ENCODE assay signal across 27 mouse cellular contexts in genomic region chr12:25763061-25763460, GRCm38 (mm10).
A peak's percentile ranks its signal among the peaks of the same experiment; 100 is the strongest.
DNase-seq lines count a peak whose midpoint lies in the region; ATAC-seq lines count a peak whose summit lies in the region.
"Had no signal": no experiment of that assay in that cellular context is flagged by ENCODE, and none has a peak within 500 bp of the region (broad histone marks: within the 10 kb centered on the region; RNA-seq: fewer than 3 reads in every experiment).

No protein-coding gene starts in this region.

- intact Hi-C loops in left cerebral cortex, postnatal 10 days (cut with DNase I) = no loop called here
- intact Hi-C loops in left cerebral cortex, postnatal 25 days (cut with DNase I) = no loop called here

- H3K36me3 ChIP-seq in limb, embryonic 10.5 days = no peaks in the 10 kb centered on the region
- no peaks in the 10 kb centered on the region for H3K36me3 ChIP-seq in midbrain, embryonic 16.5 days (ENCODE audit: control insufficient read depth, insufficient read depth, low read length)
- H3K36me3 ChIP-seq: embryonic facial prominence, embryonic 15.5 days; forebrain, embryonic 10.5 days; G1E; heart, embryonic 15.5 days; hindbrain, embryonic 10.5 days had no signal

- H3K27me3 ChIP-seq in limb, embryonic 10.5 days (ENCODE audit: low read depth, poor library complexity, severe bottlenecking) = no peaks in the 10 kb centered on the region
- no peaks in the 10 kb centered on the region for H3K27me3 ChIP-seq in midbrain, embryonic 16.5 days (ENCODE audit: control insufficient read depth, insufficient read depth, low read depth, low read length)
- H3K27me3 ChIP-seq: embryonic facial prominence, embryonic 15.5 days; heart, embryonic 15.5 days had no signal

- DNase-seq in left cerebral cortex, adult 18-20 months (ENCODE audit: low spot score in 2 of 2) = peak; percentile 5 to 23
- DNase-seq in left cerebral cortex, postnatal 10 days (ENCODE audit: extremely low spot score in 1 of 2, low spot score in 2 of 2) = no peak
- DNase-seq in right cerebral cortex, adult 18-20 months = peak; percentile 26
- no peak for DNase-seq in right cerebral cortex, postnatal 14 days
- peak; percentile 24 to 62 for DNase-seq in left cerebral cortex, postnatal 25 days (ENCODE audit: low spot score in 2 of 2)
- DNase-seq in limb, embryonic 10.5 days (ENCODE audit: low spot score) = peak; percentile 5
- DNase-seq: adrenal gland, adult 8-10 months; adrenal gland, postnatal 36 days; cerebellum, adult 11 months; cerebellum, adult 8-10 months; cerebellum, postnatal 14 days; embryo, embryonic 11 days; gastrocnemius, postnatal 10 days; heart, adult 2 months; heart, postnatal 14 days had no signal

- H3K4me2 ChIP-seq in midbrain, embryonic 16.5 days (ENCODE audit: low read length) = no peak overlapping the region
- H3K4me2 ChIP-seq: embryonic facial prominence, embryonic 15.5 days; heart, embryonic 11.5 days; heart, embryonic 15.5 days; hindbrain, embryonic 14.5 days had no signal

- H3K4me3 ChIP-seq in limb, embryonic 10.5 days = no peak overlapping the region
- H3K4me3 ChIP-seq in midbrain, embryonic 16.5 days (ENCODE audit: low read depth, low read length) = no peak overlapping the region
- H3K4me3 ChIP-seq: embryonic facial prominence, embryonic 15.5 days; erythroblast, embryonic 14.5 days; forebrain, embryonic 10.5 days; heart, adult 2 months; heart, embryonic 15.5 days; hindbrain, embryonic 10.5 days had no signal

- no peak overlapping the region for H3K9ac ChIP-seq in midbrain, embryonic 16.5 days (ENCODE audit: low read depth, low read length)
- H3K9ac ChIP-seq: embryonic facial prominence, embryonic 15.5 days; heart, embryonic 15.5 days; hindbrain, embryonic 14.5 days had no signal

- H3K9me3 ChIP-seq in limb, embryonic 10.5 days (replicated peaks) = no peaks in the 10 kb centered on the region
- H3K9me3 ChIP-seq in midbrain, embryonic 16.5 days (replicated peaks; ENCODE audit: control insufficient read depth, low read length, poor library complexity, severe bottlenecking) = no peaks in the 10 kb centered on the region; the same call in 1 of the 2 replicates
- H3K9me3 ChIP-seq: embryonic facial prominence, embryonic 15.5 days; heart, embryonic 15.5 days; hindbrain, embryonic 10.5 days had no signal

- H3K27ac ChIP-seq in limb, embryonic 10.5 days = no peak overlapping the region
- H3K27ac ChIP-seq in midbrain, embryonic 16.5 days (ENCODE audit: low read length) = no peak overlapping the region
- H3K27ac ChIP-seq: embryonic facial prominence, embryonic 15.5 days; forebrain, embryonic 10.5 days; heart, adult 2 months; heart, embryonic 15.5 days; hindbrain, embryonic 10.5 days; hindbrain, embryonic 14.5 days had no signal

- no peak for ATAC-seq in midbrain, embryonic 16.5 days
- no peak for ATAC-seq in megakaryocyte progenitor cell, adult 5-6 weeks (replicated peaks; ENCODE audit: poor library complexity)
- ATAC-seq: CD4-positive, CD25-positive, alpha-beta regulatory T cell, adult 4 months; forebrain, embryonic 14.5 days had no signal

- 0 out of 2 replicates have a peak, but pooled peaks cover 3% of the 10 kb centered on the region for H3K4me1 ChIP-seq in limb, embryonic 10.5 days
- no peaks in the 10 kb centered on the region; the same call in 1 of the 2 replicates for H3K4me1 ChIP-seq in midbrain, embryonic 16.5 days (ENCODE audit: control insufficient read depth, insufficient read depth, low read length)
- H3K4me1 ChIP-seq: embryonic facial prominence, embryonic 15.5 days; heart, embryonic 15.5 days had no signal

- WGBS in limb, embryonic 10.5 days = 97% methylated on average over 1 of the region's 1 CpGs
- 93% methylated on average over 1 of the region's 1 CpGs for WGBS in midbrain, embryonic 16.5 days

Comparison
In these comparisons a context has a peak if more than half of its experiments do, and no peak if none do; other contexts are left out.
1. DNase-seq: peak in left cerebral cortex, adult 18-20 months (2 of 2), right cerebral cortex, adult 18-20 months (single experiment), left cerebral cortex, postnatal 25 days (2 of 2) and limb, embryonic 10.5 days (single experiment); none in left cerebral cortex, postnatal 10 days (0 of 2) and right cerebral cortex, postnatal 14 days (single experiment).